15 mouse cellular contexts compared by ENCODE assay signal in genomic region chr11:43891457-43891856, GRCm38 (mm10). TPM values are rescaled to one million over a fixed set of nuclear protein-coding genes. Genes with fewer than 3 reads are reported as not detected.
DNase-seq lines count a peak whose midpoint lies in the region; ATAC-seq lines count a peak whose summit lies in the region.
"Had no signal": no experiment of that assay in that cellular context is flagged by ENCODE, and none has a peak within 500 bp of the region (broad histone marks: within the 10 kb centered on the region; RNA-seq: fewer than 3 reads in every experiment).

No protein-coding gene starts in this region.

- no peaks in the 10 kb centered on the region for H3K36me3 ChIP-seq in kidney, embryonic 15.5 days
- H3K36me3 ChIP-seq in liver, embryonic 15.5 days (replicated peaks): no peaks in the 10 kb centered on the region
- H3K36me3 ChIP-seq: G1E; hindbrain, embryonic 10.5 days had no signal

- no peak for ATAC-seq in kidney, embryonic 15.5 days (replicated peaks; ENCODE audit: low FRiP score)
- ATAC-seq in liver, embryonic 15.5 days (ENCODE audit: insufficient read depth): peak; percentile 84

- H3K27ac ChIP-seq in kidney, embryonic 15.5 days: no peak overlapping the region
- peak overlapping the region; percentile 62 for H3K27ac ChIP-seq in liver, embryonic 15.5 days (replicated peaks)
- H3K27ac ChIP-seq: hindbrain, embryonic 10.5 days; kidney, postnatal 0 days had no signal

- intact Hi-C loops in gastrocnemius, postnatal 36 days (cut with DNase I): no loop called here

- WGBS in kidney, embryonic 15.5 days: 88% methylated on average over 3 of the region's 3 CpGs
- WGBS in liver, embryonic 15.5 days (ENCODE audit: insufficient replicate concordance): 38% methylated on average over 3 of the region's 3 CpGs

- no peak overlapping the region for H3K4me3 ChIP-seq in kidney, embryonic 15.5 days (replicated peaks)
- no peak overlapping the region for H3K4me3 ChIP-seq in liver, embryonic 15.5 days (replicated peaks)
- H3K4me3 ChIP-seq: erythroblast, embryonic 14.5 days; hindbrain, embryonic 10.5 days had no signal

- DNase-seq in kidney, adult 11 months: peak; percentile 89
- DNase-seq in kidney, adult 8-10 months: peak; percentile 88 to 91
- peak; percentile 69 for DNase-seq in lung, postnatal 36 days
- no peak for DNase-seq in frontal cortex, adult 2 months (ENCODE audit: extremely low spot score in 1 of 2, low spot score in 1 of 2)
- DNase-seq in gastrocnemius, postnatal 36 days: no peak
- no peak for DNase-seq in layer of hippocampus, adult 18-20 months (ENCODE audit: low spot score in 2 of 2)
- DNase-seq: B cell, adult 2 months had no signal

- no peaks in the 10 kb centered on the region for H3K27me3 ChIP-seq in kidney, embryonic 15.5 days
- H3K27me3 ChIP-seq in liver, embryonic 15.5 days: no peaks in the 10 kb centered on the region

- H3K9ac ChIP-seq in kidney, embryonic 15.5 days: no peak overlapping the region
- no peak overlapping the region for H3K9ac ChIP-seq in liver, embryonic 15.5 days

- no peaks in the 10 kb centered on the region for H3K9me3 ChIP-seq in kidney, embryonic 15.5 days (replicated peaks)
- H3K9me3 ChIP-seq in liver, embryonic 15.5 days (replicated peaks): no peaks in the 10 kb centered on the region
- H3K9me3 ChIP-seq: G1E; hindbrain, embryonic 10.5 days had no signal

- H3K4me2 ChIP-seq in kidney, embryonic 15.5 days: no peak overlapping the region
- H3K4me2 ChIP-seq in liver, embryonic 15.5 days: peak overlapping the region; percentile 15; the same call in 1 of the 2 replicates
- H3K4me2 ChIP-seq: heart, embryonic 11.5 days had no signal

- H3K4me1 ChIP-seq in kidney, embryonic 15.5 days: no peaks in the 10 kb centered on the region
- peaks cover 14% of the 10 kb centered on the region; the same call in 1 of the 2 replicates for H3K4me1 ChIP-seq in liver, embryonic 15.5 days (replicated peaks)

RNA-seq across cellular contexts. Expression of gene Adra1b, which starts 9.6 kb away (rescaled TPM):
- polyA plus RNA-seq in kidney, embryonic 15.5 days (2015; fragmentation: Nextera tagmentation; extraction: Ambion mirVana): 0.73 and 0.96 TPM in 2 replicates
- polyA plus RNA-seq in liver, embryonic 15.5 days (2015; fragmentation: Nextera tagmentation; extraction: Ambion mirVana): 5.8 and 7.2 TPM in 2 replicates
- polyA plus RNA-seq in frontal cortex, adult 2 months (2012; rRNA removed): 15.6 and 16.8 TPM in 2 replicates
- under 1 TPM; 0.22 to 0.26 TPM for total RNA-seq in gastrocnemius, postnatal 36 days (2021)
- total RNA-seq in layer of hippocampus, adult 18-20 months (2021): 1 to 10 TPM; 3.2 to 4.2 TPM
- total RNA-seq: neutrophil, adult 5-6 weeks had no signal
- polyA plus RNA-seq: erythroblast, embryonic 14.5 days; G1E had no signal

Comparison
In these comparisons a context has a peak if more than half of its experiments do, and no peak if none do; other contexts are left out.
1. DNase-seq: peak in kidney, adult 11 months (single experiment), kidney, adult 8-10 months (2 of 2) and lung, postnatal 36 days (single experiment); none in frontal cortex, adult 2 months (0 of 2), gastrocnemius, postnatal 36 days (0 of 2) and layer of hippocampus, adult 18-20 months (0 of 2).